Mouse (Mus musculus): ENCODE results near the gene Rsph1.
"Not testable (repeated sequence)": the region's sequence is repeated elsewhere in the genome, so short reads cannot be mapped to it uniquely, and the experiment has no call there.

Gene Rsph1

DNA sequence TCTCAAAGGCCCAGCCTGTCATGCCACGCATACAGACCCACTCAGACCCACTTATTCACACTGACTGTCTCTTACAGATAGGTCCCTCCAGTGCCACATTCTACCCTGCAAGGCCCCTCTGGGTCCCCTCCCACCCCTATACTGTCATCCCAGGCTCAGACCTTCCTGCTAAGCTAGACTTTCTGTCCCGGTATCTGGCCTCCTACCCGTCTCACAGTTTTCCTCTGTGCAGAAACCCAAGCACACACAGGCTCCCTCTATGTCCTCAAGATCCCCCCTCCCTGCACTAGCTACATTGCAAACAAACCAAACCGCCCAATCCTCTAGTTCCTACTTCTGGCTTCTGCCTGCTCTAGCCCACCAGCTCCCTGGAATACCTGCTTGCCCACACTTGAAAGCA is 748 bp upstream of the Rsph1 start:
- ATAC-seq (ENCODE audit: low TSS enrichment) = no peak

DNA sequence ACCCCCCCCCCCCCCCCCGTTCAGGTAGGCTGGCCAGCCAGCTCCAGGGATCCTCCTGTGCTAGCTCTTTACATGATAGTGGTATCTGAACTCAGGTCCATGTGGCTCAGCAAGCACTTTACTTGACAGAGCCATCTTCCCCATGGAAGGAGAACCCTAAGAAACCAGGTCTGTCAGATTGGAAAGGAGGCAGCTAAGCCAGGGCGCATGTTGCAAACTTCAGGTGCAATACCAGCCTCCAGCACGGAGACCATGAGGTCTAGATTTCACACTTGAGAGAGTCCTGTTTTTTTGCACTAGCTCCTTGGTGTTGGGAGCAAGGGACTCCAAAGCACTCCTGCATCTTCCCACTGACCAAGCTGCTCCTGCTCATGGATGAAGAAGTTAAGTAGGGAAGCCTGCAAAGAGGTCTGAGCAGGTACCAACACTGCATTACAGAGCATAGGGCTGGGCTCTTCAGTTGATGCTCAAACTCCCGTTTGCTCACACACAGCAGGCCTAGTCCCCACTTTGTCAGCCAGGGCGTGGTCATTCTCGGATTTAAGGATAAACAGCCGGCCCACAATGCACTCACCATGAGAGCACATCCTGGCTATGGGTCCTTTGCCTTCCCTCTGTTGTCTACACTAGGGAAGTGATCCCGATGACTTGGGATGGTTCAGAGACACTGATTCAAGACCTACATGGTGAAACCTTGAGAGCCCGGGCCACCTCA is 819 bp downstream of the Rsph1 start:
- ATAC-seq (ENCODE audit: low TSS enrichment) = peak; percentile 40

DNA sequence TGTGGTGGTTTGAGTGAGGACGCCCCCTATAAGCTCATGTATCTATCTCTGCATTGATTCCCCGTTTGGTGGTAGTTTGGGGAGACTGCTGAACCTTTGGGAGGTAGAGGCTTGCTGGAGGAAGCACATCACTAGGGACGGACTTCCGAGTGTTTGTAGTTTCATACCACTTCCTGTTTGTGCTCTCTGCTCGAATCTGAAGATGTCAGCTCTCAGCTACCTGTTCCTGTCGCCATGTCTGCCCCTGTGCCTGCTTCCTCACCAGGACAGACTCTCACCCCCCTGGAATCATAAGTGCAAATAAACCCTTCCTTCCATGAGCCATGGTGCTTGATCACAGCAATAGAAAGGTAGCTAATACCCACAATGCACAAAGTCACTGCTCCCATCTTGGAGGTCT is 2.0 kb downstream of the Rsph1 start:
- no peak for ATAC-seq (ENCODE audit: low TSS enrichment)

GRCm38 (mm10) chr17:31273631-31274030 is 3.6 kb downstream of the Rsph1 start:
- ATAC-seq (ENCODE audit: low TSS enrichment) = no peak

DNA sequence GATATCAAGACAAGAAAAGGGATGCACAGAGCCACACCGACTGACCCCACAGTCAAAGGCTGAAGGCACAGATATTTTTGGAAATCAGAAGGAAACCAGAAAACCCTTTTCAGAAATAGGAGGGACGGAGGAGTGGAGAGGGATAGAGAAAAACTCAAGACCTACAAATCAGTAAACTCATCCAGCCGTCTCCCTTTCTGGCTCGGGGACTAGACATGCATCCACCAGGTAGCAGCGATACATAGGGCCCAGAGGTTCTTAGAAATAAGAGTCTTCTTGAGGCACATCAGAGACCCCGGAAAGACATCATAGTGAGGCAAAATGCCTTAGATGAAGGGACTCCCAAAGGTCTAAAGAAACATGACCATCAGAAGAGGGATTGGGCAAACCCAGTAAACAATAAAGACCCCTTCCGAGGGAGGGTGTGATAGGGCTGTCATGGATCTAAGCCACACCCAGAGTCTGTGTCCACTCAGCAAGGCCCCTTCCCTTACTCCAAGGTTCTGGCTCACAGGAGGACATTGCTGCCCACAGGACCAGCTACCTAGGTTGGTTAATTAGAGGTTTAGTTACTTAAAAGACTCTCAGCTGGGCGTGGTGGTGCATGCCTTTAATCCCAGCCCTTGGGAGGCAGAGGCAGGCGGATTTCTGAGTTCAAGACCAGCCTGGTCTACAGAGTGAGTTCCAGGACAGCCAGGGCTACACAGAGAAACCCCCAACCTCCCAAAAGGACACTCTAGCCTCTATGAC is 4.6 kb downstream of the Rsph1 start:
- no peak for ATAC-seq (ENCODE audit: low TSS enrichment)

DNA sequence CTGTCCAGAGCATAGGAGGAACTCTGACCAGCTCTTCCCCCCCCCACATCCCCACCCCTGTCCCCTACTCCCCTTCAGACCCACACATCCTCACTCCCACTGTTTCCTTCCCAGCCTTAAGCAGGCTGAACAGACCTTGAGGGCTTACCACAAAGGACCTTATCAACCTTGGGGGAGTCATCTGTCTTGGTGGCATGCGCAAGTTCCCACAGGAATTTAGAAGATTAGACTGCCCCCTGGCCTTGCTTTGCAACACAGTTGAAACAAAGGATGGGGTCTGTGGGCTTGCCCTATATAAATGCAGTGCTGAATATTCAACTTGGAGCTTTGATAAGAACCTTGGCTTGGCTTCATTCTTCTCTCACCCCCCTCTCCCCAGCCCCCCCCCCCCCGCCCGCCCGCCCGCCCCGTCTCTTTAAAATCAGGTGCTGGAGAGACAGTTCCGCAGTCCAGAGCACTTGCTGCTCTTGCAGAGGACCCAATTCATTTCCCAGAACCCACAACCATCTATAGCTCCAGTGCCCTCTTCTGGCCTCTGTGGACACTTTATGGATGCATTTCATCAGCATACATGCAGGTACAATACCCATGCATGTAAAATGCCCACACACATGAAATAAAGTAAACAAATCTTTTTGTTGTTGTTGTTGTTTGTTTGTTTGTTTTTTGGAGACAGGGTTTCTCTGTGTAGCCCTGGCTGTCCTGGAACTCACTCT is 5.9 kb downstream of the Rsph1 start:
- ATAC-seq (ENCODE audit: low TSS enrichment) = no peak

DNA sequence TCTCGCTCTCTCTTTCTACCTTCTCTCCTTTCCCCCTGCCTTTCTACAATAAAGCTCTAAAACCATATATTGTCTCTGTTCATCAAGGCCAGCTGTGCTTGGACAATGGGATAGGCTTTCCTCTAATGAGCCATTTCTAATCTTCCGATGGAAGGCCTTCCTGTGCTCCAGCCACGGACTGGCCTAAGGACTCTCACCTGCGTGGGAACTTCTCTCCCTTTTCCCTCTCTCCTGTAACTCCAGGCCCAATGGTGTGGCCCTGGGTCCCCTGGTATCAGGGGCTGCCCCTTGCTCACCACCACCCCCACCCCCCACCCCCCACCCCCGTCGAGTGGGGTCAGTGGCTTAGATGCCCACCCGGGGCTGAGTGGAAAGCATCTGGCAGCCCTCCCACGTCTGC is 6.4 kb downstream of the Rsph1 start:
- ATAC-seq (ENCODE audit: low TSS enrichment) = not testable (repeated sequence)

DNA sequence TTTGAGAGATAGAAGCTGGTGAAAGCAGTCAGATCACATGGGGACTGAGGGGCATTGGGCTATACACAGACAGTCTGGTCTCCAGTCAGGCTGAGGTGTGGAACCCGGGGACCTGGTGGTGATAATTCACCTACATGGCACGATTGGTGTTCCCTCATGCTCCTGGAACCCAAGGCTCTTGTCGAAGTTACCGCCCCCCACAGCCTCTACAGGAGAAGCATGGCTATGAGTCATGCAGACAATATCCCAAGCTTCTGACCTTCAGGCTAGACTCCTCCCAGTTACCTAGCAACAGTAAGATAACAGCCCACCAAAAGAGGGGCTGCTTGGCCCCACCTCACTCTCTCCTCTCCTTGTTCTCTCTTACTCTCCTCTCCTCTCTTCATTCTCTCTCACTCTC is 6.9 kb downstream of the Rsph1 start:
- ATAC-seq (ENCODE audit: low TSS enrichment) = no peak

DNA sequence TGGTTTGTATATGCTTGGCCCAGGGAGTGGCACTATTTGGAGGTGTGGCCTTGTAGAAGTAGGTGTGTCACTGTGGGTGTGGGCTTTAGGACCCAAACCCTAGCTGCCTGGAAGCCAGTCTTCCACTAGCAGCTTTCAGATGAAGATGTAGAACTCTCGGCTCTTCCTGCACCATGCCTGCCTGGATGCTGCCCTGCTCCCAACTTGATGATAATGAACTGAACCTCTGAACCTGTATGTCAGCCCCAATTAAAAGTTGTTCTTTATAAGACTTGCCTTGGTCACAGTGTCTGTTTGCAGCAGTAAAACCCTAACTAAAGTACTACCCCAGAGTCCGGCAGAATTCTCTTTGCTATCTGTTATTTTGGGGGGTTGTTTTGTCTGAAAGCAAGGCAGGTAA is 7.4 kb downstream of the Rsph1 start:
- ATAC-seq (ENCODE audit: low TSS enrichment) = no peak

DNA sequence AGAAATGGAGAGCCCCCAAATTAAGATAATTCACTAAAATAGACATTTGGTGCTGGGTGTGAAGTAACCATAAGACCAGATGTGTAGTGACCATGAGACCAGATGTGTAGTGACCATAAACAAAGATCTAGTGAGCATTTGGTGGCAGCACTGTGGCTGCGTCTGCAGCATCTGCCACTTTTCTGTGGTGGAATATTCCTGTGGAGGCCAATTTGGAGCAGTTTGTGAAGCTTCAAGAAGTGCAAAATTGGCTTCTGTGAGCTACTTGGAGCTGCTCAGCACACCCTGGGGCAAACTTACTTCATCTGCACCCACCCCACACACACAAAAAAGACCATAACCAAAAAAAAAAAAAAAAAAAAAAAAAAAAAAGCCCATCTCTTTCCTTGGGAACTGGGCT is 9.2 kb downstream of the Rsph1 start:
- no peak for ATAC-seq (ENCODE audit: low TSS enrichment)

GRCm38 (mm10) chr17:31267603-31268002 is 9.6 kb downstream of the Rsph1 start:
- no peak for ATAC-seq (ENCODE audit: low TSS enrichment)

DNA sequence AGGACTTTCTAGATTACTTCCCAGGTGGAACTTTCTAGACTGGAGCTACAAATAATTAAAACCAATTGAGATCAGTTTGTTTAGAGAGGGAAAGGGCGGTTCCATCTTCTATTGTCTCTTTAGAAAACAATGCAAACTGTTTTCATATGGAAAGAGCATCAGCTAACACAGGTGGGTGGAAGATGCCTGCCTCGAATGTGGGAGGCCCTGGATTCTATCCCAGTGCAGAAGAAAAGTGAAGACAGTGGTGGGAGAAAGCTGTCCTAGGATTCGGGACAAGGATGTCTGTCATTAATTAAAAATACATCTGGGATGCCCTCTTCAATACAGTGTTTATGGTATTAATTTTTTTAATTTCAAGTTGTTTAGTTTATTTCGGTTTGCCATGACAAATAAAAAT is 10.0 kb downstream of the Rsph1 start:
- no peak for ATAC-seq (ENCODE audit: low TSS enrichment)

- ATAC-seq (ENCODE audit: low TSS enrichment) = no peak
Observed at GRCm38 (mm10) chr17:31266321-31266950, 10.7 kb downstream of the Rsph1 start.

GRCm38 (mm10) chr17:31265831-31266230 is 11.4 kb downstream of the Rsph1 start:
- ATAC-seq (ENCODE audit: low TSS enrichment) = no peak

DNA sequence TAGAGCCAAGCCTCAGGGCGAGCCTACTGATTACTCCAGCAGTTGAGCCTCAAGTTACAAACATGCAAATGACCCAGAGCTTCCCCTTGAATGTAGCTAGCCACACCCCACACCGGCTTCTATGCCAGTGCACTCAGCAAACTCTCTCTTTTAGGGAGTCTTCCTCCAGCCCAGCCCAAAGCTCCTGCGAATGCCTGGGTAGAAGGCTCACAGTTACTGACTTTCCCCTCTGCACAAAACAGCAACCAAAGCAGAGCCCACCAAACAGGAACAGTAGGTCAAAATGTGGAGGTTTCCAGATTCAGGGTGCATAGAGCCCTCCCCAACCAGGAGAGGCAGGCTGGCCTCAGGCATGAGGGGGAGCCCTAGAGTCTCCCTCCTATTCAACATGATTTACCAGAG is 12.0 kb downstream of the Rsph1 start:
- no peak for ATAC-seq (ENCODE audit: low TSS enrichment)

DNA sequence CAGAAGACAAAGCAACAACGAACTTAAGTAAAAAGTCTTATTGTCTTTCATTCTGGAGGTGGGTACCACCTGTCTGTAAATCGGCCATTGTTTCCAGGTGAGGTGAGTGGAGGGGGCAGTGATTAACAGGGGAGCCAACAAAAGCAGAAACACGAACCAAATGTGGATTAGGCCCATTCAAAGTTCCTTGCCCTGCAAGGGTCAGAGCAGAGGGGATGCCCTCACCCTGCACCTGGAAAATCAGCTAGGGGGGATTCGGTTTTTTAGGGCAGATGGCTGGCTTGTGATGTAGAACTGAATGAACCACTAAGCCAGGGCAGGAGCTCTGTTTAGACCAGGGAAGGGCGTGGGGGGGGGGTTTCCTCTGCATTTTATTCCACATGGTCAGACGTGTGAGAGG is 12.8 kb downstream of the Rsph1 start:
- no peak for ATAC-seq (ENCODE audit: low TSS enrichment)

- no peak for ATAC-seq (ENCODE audit: low TSS enrichment)
Observed at GRCm38 (mm10) chr17:31263770-31264169, 13.4 kb downstream of the Rsph1 start.

- no peak for ATAC-seq (ENCODE audit: low TSS enrichment)
Observed at GRCm38 (mm10) chr17:31262715-31263114, 14.5 kb downstream of the Rsph1 start.

DNA sequence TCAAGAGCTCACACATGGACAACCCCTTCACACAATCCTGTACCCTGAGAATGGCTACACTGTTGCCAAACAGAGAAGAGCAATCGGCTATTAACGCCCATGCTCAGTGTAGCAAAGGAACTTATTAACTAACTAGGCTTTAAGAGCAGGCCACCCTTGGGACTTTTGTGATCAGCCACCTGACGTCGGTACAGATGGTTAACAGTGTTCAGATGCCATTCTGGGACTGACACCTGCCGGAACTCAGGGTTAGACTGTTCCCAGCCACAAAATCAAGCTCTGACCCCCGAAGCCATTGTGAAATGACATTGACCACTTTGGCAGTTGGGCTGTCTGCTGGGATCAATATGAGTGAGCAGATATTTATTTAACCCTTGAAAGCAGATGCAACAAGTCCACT is 15.8 kb downstream of the Rsph1 start:
- no peak for ATAC-seq (ENCODE audit: low TSS enrichment)

DNA sequence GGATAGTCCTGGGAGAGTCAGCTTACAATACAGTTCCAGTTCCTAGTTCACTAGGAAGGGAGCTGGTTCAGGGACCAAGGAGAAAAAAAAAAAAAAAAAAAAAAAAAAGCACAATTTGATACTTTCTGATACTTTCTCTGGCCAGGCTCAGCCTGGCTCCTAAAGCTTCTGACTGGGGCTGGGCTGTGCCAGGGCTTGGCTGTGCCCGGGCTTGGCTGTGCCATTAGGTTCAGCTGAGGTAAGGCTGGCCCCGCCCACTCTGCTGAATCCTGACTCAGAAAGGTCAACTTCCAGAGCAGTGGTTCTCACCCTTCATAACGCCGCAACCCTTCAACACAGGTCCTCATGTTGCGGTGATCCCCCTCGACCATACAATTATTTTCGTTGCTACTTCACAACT is 16.8 kb downstream of the Rsph1 start:
- ATAC-seq (ENCODE audit: low TSS enrichment) = no peak

DNA sequence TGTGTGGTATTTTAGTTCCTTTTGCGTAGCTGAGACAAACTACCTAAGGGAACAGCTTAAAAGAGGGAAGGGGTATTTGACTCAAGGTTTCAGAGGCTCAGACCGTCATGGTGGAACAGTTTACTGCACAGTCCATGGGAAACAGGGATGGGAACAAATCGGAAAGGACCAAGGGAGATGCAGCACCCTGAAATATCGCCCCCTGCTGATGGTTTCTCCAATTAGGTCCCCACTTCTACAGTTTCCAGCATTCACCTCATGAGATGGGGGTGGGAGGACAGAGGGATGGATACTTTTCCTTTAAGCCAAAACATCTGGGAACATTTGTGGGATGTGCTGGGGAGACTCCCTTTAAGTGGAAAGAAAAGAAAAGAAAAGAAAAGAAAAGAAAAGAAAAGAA is 17.4 kb downstream of the Rsph1 start:
- ATAC-seq (ENCODE audit: low TSS enrichment) = no peak

DNA sequence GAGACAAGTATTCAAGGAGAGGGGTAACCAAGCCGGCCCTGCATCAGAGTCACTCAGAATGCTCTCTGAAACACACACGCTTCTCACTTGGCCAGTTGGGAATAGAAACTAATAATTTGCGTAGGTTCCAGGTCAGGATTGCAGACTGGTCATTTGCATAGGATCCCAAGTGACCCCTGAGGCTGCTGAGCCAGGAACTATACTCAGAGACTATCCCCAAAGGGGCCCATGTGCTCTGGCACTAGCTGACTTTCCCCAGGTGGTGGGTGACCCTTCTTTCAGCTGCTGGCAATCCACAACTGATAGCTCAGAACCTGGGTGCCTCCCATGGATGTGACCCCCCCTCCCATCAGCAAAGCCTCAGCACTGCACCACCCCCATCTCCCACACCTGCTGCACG is 18.0 kb downstream of the Rsph1 start:
- no peak for ATAC-seq (ENCODE audit: low TSS enrichment)

Data from frontal cortex, adult (tissue).